Mouse (Mus musculus): ENCODE measurements around the gene Gm26661. TPM values are rescaled to one million over a fixed set of nuclear protein-coding genes. Genes with fewer than 3 reads are reported as not detected.

Gm26661 gene
- polyA plus RNA-seq, 1 experiment from 2014 or later: not detected

GRCm38 (mm10) chr14:7824651-7825268 lies 33.4 kb downstream of the Gm26661 start:
- H3K27me3 ChIP-seq (replicated peaks): no peaks in the 10 kb centered on the region
- WGBS: 83% methylated on average over 8 of the region's 8 CpGs
- H3K27ac ChIP-seq (replicated peaks): no peak overlapping the region
- no peak for ATAC-seq (ENCODE audit: low FRiP score)
- no peak overlapping the region for H3K9ac ChIP-seq (replicated peaks)
- no peak overlapping the region for H3K4me3 ChIP-seq (replicated peaks)
- H3K4me2 ChIP-seq: no peak overlapping the region
- H3K4me1 ChIP-seq: peaks cover 57% of the 10 kb centered on the region
- no peaks in the 10 kb centered on the region for H3K36me3 ChIP-seq
- H3K9me3 ChIP-seq (replicated peaks): no peaks in the 10 kb centered on the region

DNA sequence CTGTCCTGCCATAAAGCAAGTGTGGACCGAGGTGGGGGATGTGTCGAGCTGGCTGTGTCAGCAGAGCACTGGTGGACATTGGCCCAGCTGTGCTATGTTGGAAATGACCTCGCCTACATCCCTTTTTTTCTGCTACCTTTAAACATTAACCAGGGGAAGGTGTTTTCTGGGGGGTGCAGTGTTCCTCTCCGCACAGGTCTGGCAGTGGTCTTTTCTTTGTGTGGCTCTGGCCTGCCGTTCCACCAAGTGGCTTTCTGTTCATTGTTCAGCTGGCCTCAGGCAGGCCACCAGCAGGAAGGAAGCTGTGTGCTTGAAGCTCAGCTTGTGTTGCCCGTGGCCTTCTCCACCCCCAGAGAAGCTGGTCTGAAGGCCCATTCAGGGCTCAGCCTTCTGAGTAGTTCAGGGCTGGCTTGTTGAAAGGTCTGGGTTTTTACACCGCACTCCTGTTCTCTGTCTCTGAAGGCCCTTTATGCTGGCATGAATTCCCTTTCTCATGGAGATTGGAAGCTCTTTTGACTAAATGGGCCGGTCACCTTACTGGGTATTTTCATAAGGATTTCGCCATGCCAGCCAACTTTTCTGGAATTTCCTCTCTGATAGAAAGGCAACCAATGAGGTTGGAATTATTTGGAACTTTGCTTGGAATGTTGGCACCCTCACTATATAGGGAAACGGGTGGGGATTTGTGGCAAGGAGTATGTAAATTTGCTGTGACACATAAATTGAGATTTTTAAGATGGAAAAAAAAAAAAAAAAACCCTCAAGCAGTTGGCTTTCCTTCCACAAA lies 35.0 kb downstream of the Gm26661 start:
- Histone ChIP-seq H3K27ac (replicated peaks) (peak overlapping the region; percentile 56), H3K36me3 (no peaks in the 10 kb centered on the region), H3K9ac (replicated peaks) (no peak overlapping the region), H3K27me3 (replicated peaks) (no peaks in the 10 kb centered on the region), H3K9me3 (replicated peaks) (no peaks in the 10 kb centered on the region), H3K4me1 (peaks cover 41% of the 10 kb centered on the region), H3K4me3 (replicated peaks) (no peak overlapping the region), H3K4me2 (peak overlapping the region; percentile 3; the same call in 1 of the 2 replicates)
- WGBS: 24% methylated on average over 10 of the region's 10 CpGs
- 0 out of 2 replicates have a peak, but pooled peaks have one; percentile 25 for ATAC-seq (ENCODE audit: low FRiP score)

- WGBS: 62% methylated on average over 2 of the region's 2 CpGs
- Histone ChIP-seq H3K9me3 (replicated peaks) (no peaks in the 10 kb centered on the region), H3K4me2 (no peak overlapping the region), H3K27ac (replicated peaks) (no peak overlapping the region), H3K4me3 (replicated peaks) (no peak overlapping the region), H3K9ac (replicated peaks) (no peak overlapping the region), H3K36me3 (no peaks in the 10 kb centered on the region), H3K4me1 (peaks cover 36% of the 10 kb centered on the region), H3K27me3 (replicated peaks) (no peaks in the 10 kb centered on the region)
- no peak for ATAC-seq (ENCODE audit: low FRiP score)
Observed at GRCm38 (mm10) chr14:7829181-7829580, 37.8 kb downstream of the Gm26661 start.

DNA sequence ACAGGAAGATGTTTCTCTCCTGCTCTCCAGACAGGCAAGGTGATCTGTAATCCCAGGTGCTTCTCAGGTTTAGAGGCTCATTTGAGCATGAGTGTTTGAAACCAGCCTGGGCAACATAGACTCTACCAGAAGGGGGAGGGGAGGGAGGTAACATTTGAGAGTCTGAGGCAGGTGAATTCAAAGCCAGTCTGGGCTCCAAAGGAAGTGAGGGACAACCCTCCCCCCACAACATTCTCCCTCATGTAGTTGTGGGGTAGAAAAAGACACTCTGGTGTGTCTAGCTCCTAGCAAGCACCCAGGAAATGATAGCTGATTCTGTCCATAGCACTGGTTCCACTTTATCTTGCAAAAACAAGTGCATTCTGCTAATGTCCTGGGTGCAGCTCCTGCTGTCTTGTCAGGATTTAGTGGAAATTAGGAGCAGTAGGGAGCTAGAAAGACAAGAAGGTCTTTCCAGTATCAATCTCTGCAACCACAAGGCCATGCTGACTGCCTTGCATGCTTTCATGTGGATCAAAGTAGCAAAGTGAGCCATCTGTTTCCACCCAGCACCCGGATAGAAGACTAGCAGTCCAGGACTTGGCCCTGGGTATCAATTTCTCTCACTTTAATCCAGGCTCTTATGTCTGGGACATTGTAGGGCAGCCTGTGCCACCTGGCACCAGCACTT lies 40.5 kb downstream of the Gm26661 start:
- ATAC-seq (ENCODE audit: low FRiP score): no peak
- no peak overlapping the region for H3K27ac ChIP-seq (replicated peaks)
- 0 out of 2 replicates have a peak, but pooled peaks cover 12% of the 10 kb centered on the region for H3K4me1 ChIP-seq
- H3K4me2 ChIP-seq: no peak overlapping the region
- H3K27me3 ChIP-seq (replicated peaks): no peaks in the 10 kb centered on the region
- H3K4me3 ChIP-seq (replicated peaks): no peak overlapping the region
- no peak overlapping the region for H3K9ac ChIP-seq (replicated peaks)
- H3K9me3 ChIP-seq (replicated peaks): no peaks in the 10 kb centered on the region
- H3K36me3 ChIP-seq: no peaks in the 10 kb centered on the region
- WGBS: 77% methylated on average over 1 of the region's 1 CpGs

DNA sequence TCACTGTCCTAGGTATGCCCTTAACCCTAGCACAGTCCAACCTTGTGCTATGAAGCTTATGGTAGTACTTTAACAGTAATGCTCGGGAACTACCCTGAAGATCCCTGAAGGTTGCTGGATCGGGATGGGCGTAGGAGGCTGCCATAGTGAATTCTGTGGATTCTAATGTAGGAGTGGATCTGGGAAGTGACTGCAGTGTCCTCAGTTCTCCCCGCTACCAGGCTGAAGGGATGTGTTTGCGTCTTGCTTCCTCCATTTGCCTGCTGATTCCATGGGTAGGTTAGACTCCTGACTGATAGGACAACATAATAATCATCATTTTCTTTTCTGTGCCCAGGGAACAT lies 41.0 kb downstream of the Gm26661 start:
- Histone ChIP-seq H3K4me2 (no peak overlapping the region), H3K36me3 (no peaks in the 10 kb centered on the region), H3K4me1 (0 out of 2 replicates have a peak, but pooled peaks cover 11% of the 10 kb centered on the region), H3K9ac (replicated peaks) (no peak overlapping the region), H3K4me3 (replicated peaks) (no peak overlapping the region), H3K27ac (replicated peaks) (no peak overlapping the region), H3K9me3 (replicated peaks) (no peaks in the 10 kb centered on the region), H3K27me3 (replicated peaks) (no peaks in the 10 kb centered on the region)
- no peak for ATAC-seq (ENCODE audit: low FRiP score)
- 97% methylated on average over 5 of the region's 5 CpGs for WGBS

GRCm38 (mm10) chr14:7833458-7833857 lies 42.1 kb downstream of the Gm26661 start:
- no peak for ATAC-seq (ENCODE audit: low FRiP score)
- no peaks in the 10 kb centered on the region for H3K36me3 ChIP-seq
- no peaks in the 10 kb centered on the region for H3K9me3 ChIP-seq (replicated peaks)
- H3K27ac ChIP-seq (replicated peaks): no peak overlapping the region
- no peak overlapping the region for H3K9ac ChIP-seq (replicated peaks)
- H3K4me3 ChIP-seq (replicated peaks): no peak overlapping the region
- 41% methylated on average over 4 of the region's 4 CpGs for WGBS
- no peak overlapping the region for H3K4me2 ChIP-seq
- 0 out of 2 replicates have a peak, but pooled peaks cover 11% of the 10 kb centered on the region for H3K4me1 ChIP-seq
- H3K27me3 ChIP-seq (replicated peaks): no peaks in the 10 kb centered on the region

DNA sequence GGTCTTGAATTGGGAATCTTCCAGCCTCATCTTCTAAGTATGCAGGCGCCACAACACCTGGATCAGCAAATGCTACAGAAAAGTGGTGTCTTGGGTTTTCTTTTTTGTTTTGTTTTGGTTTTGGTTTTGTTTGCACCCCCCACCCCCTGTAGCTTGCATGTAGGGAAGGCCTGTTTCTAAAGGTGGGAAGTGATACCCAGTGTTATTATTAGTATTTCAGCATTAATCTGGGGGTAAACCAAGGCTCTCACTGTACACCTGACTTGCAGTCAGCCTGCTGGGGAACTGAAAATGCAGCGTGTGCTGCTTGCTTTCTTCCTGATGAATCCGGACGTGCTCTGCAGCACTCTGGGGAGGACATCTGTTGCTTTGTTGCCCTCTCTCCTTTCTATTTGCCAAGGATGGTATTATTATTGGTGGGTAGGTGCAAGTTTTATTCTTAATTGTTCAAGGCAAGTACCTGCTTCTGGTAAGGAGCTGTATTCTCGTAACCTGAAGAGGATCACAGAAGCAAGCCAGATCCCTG lies 47.2 kb downstream of the Gm26661 start:
- Histone ChIP-seq H3K27me3 (replicated peaks) (no peaks in the 10 kb centered on the region), H3K9ac (replicated peaks) (no peak overlapping the region), H3K9me3 (replicated peaks) (no peaks in the 10 kb centered on the region), H3K4me1 (peaks cover 8% of the 10 kb centered on the region), H3K36me3 (no peaks in the 10 kb centered on the region), H3K4me2 (no peak overlapping the region), H3K4me3 (replicated peaks) (no peak overlapping the region), H3K27ac (replicated peaks) (no peak overlapping the region)
- 77% methylated on average over 5 of the region's 5 CpGs for WGBS
- no peak for ATAC-seq (ENCODE audit: low FRiP score)

DNA sequence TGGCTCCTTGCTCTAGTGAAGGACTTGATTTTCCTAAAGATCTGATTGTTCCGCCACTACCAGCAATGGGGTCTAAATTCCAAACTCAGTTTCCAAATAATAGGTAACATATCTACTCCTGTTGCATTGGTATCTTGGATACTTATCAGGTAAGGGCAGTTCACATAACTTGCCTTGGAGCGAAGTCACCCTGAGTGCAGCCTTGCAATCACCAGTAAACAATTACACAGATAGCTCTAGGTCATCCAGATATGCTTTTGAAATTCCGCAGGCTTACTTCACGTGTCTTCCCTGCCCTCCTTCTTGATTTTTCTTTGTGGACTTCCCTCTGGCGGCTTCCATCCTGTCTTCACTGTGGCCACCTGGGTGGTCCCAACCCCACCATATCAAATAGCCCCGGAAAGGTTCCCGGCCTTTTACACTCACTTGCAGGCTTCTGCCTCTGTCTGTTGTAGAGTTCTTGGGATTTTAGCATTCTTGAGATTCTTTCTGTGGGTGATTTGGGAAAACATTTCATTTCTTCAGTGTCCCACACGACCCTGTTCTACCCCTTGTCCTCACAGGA lies 48.6 kb downstream of the Gm26661 start:
- 65% methylated on average over 8 of the region's 8 CpGs for WGBS
- Histone ChIP-seq H3K9me3 (replicated peaks) (no peaks in the 10 kb centered on the region), H3K36me3 (no peaks in the 10 kb centered on the region), H3K27ac (replicated peaks) (no peak overlapping the region), H3K4me1 (peaks cover 7% of the 10 kb centered on the region), H3K4me3 (replicated peaks) (no peak overlapping the region), H3K9ac (replicated peaks) (no peak overlapping the region), H3K27me3 (replicated peaks) (no peaks in the 10 kb centered on the region), H3K4me2 (no peak overlapping the region)
- ATAC-seq (ENCODE audit: low FRiP score): no peak

Other genes starting within 250 kb of the Gm26661 start
- gene Gm3558, start 223.0 kb upstream of the Gm26661 start, polyA plus RNA-seq (2015; fragmentation: Nextera tagmentation; extraction: Ambion mirVana): 6.4 and 7.1 TPM in 2 replicates
- not detected in 2 replicates for gene Gm10338, start 196.0 kb upstream of the Gm26661 start, polyA plus RNA-seq (2015; fragmentation: Nextera tagmentation; extraction: Ambion mirVana)
- gene Gm10128, start 147.6 kb upstream of the Gm26661 start, polyA plus RNA-seq (2015; fragmentation: Nextera tagmentation; extraction: Ambion mirVana): not detected in 2 replicates
- gene Flnb, start 26.4 kb downstream of the Gm26661 start, polyA plus RNA-seq (2015; fragmentation: Nextera tagmentation; extraction: Ambion mirVana): 6.8 and 14.6 TPM in 2 replicates
- 0.28 TPM in 1 of 2 replicates, not detected in the other for gene Gm45521, start 165.7 kb downstream of the Gm26661 start, polyA plus RNA-seq (2015; fragmentation: Nextera tagmentation; extraction: Ambion mirVana)
- 0.08 and 1.6 TPM in 2 replicates for gene Dnase1l3, start 203.0 kb downstream of the Gm26661 start, polyA plus RNA-seq (2015; fragmentation: Nextera tagmentation; extraction: Ambion mirVana)
- gene Abhd6, start 211.3 kb downstream of the Gm26661 start, polyA plus RNA-seq (2015; fragmentation: Nextera tagmentation; extraction: Ambion mirVana): 39.4 and 40.1 TPM in 2 replicates

Measured in neural tube, embryonic 15.5 days (tissue).